Mouse (Mus musculus) MEL (cell line): Measurements from ENCODE around the gene Sapcd2. TPM values are rescaled to one million over a fixed set of nuclear protein-coding genes. Genes with fewer than 3 reads are reported as not detected.

Experiments
- DNase-seq: peaks from one replicate; pipeline ENCODE4 v3.0.0; 2011; ENCODE audit warnings: low read depth, low spot score
- H3K27ac ChIP-seq: 2 replicates; pipeline ENCODE4 v1.5.1; 2012; ENCODE audit warnings: low read depth, mild to moderate bottlenecking, control low read depth, low read length, moderate library complexity; ENCODE audit not compliant: control insufficient read depth
- H3K27me3 ChIP-seq, 2 experiments: fragments of 150-350 bp in 1 of 2; sonication (generic) in 1 of 2; 2 replicates each; pipeline ENCODE4 v1.6.1; 2012; ENCODE audit warnings: low read length in 2 of 2, mild to moderate bottlenecking in 2 of 2, improper control_type of control experiment in 1 of 2, moderate library complexity in 1 of 2; ENCODE audit not compliant: insufficient read depth in 2 of 2, control insufficient read depth in 1 of 2
- H3K36me3 ChIP-seq, 2 experiments: 2 replicates each; pipeline ENCODE4 v1.6.1; 2012 to 2014; ENCODE audit warnings: low read length in 2 of 2, improper control_type of control experiment in 1 of 2, inconsistent platforms in 1 of 2, mild to moderate bottlenecking in 1 of 2; ENCODE audit not compliant: insufficient read depth in 2 of 2, control insufficient read depth in 1 of 2
- H3K4me1 ChIP-seq, 2 experiments: fragments of 150-350 bp in 1 of 2; sonication (generic) in 1 of 2; 2 replicates each; pipeline ENCODE4 v1.6.1; 2012; ENCODE audit warnings: low read length in 2 of 2, improper control_type of control experiment in 1 of 2, mild to moderate bottlenecking in 1 of 2; ENCODE audit not compliant: insufficient read depth in 2 of 2, control insufficient read depth in 1 of 2
- H3K4me3 ChIP-seq, 2 experiments: fragments of 150-350 bp in 1 of 2; sonication (generic) in 1 of 2; 2 replicates each; pipeline ENCODE4 v1.5.1; 2012; ENCODE audit warnings: low read depth in 2 of 2, low read length in 2 of 2, mild to moderate bottlenecking in 2 of 2, moderate library complexity in 2 of 2, control low read depth in 1 of 2, improper control_type of control experiment in 1 of 2; ENCODE audit not compliant: control insufficient read depth in 1 of 2, insufficient read depth in 1 of 2
- H3K79me2 ChIP-seq: 2 replicates; pipeline ENCODE4 v1.6.1; 2012; ENCODE audit warnings: mild to moderate bottlenecking, low read length, moderate library complexity; ENCODE audit not compliant: control insufficient read depth, poor library complexity, insufficient read depth
- H3K9ac ChIP-seq: 2 replicates; pipeline ENCODE4 v1.6.1; 2012; ENCODE audit warnings: low read depth, mild to moderate bottlenecking, control low read depth, low read length, moderate library complexity; ENCODE audit not compliant: control insufficient read depth, poor library complexity, severe bottlenecking
- H3K9me3 ChIP-seq: fragments of 150-350 bp; sonication (generic); replicated peaks from 2 replicates; pipeline ENCODE4 v1.6.1; 2012; ENCODE audit warnings: mild to moderate bottlenecking, low read length, improper control_type of control experiment, moderate library complexity; ENCODE audit not compliant: insufficient read depth
- E2F4 ChIP-seq: IDR thresholded peaks from 2 replicates; pipeline ENCODE4 v1.6.1; 2011; ENCODE audit warnings: low read depth, low read length, improper control_type of control experiment, borderline replicate concordance
- ELF1 ChIP-seq: IDR thresholded peaks from 2 replicates; pipeline ENCODE4 v1.6.1; 2014; ENCODE audit warnings: low read depth, mild to moderate bottlenecking, inconsistent platforms, low read length, improper control_type of control experiment, moderate library complexity
- EP300 ChIP-seq, 2 experiments: IDR thresholded peaks; 2 replicates each; pipeline ENCODE4 v1.6.1; 2011; ENCODE audit warnings: improper control_type of control experiment in 2 of 2, low read length in 2 of 2, low read depth in 1 of 2, mild to moderate bottlenecking in 1 of 2
- ETS1 ChIP-seq: IDR thresholded peaks from 2 replicates; pipeline ENCODE4 v1.6.1; 2012; ENCODE audit warnings: low read depth, mild to moderate bottlenecking, inconsistent platforms, low read length, improper control_type of control experiment, moderate library complexity
- GABPA ChIP-seq: IDR thresholded peaks from 2 replicates; pipeline ENCODE4 v1.6.1; 2012; ENCODE audit warnings: low read depth, mild to moderate bottlenecking, inconsistent platforms, low read length, improper control_type of control experiment, moderate library complexity
- GATA1 ChIP-seq: IDR thresholded peaks from 2 replicates; pipeline ENCODE4 v1.6.1; 2011; ENCODE audit warnings: low read depth, low read length, improper control_type of control experiment
- JUND ChIP-seq: IDR thresholded peaks from 2 replicates; pipeline ENCODE4 v1.6.1; 2011; ENCODE audit warnings: low read depth, mild to moderate bottlenecking, improper control_type of control experiment, low read length
- KAT2A ChIP-seq: conservative IDR thresholded peaks from 2 replicates; pipeline ENCODE4 v1.6.1; 2012; ENCODE audit warnings: low read depth, low read length, improper control_type of control experiment, inconsistent platforms
- MAFK ChIP-seq: IDR thresholded peaks from 2 replicates; pipeline ENCODE4 v1.6.1; 2011; ENCODE audit warnings: low read depth, mild to moderate bottlenecking, low read length, improper control_type of control experiment, borderline replicate concordance
- MYB ChIP-seq: IDR thresholded peaks from 2 replicates; pipeline ENCODE4 v1.6.1; 2011; ENCODE audit warnings: mild to moderate bottlenecking, low read depth, low read length, improper control_type of control experiment
- MYC ChIP-seq: IDR thresholded peaks from 2 replicates; pipeline ENCODE4 v1.6.1; 2011; ENCODE audit warnings: low read depth, mild to moderate bottlenecking, low read length, improper control_type of control experiment, moderate library complexity
- NELFE ChIP-seq: IDR thresholded peaks from 2 replicates; pipeline ENCODE4 v1.6.1; 2011; ENCODE audit warnings: low read depth, low read length, improper control_type of control experiment
- POLR2AphosphoS2 ChIP-seq: IDR thresholded peaks from 2 replicates; pipeline ENCODE4 v1.6.1; 2011; ENCODE audit warnings: low read length, improper control_type of control experiment
- RAD21 ChIP-seq: IDR thresholded peaks from 2 replicates; pipeline ENCODE4 v1.6.1; 2011; ENCODE audit warnings: mild to moderate bottlenecking, low read depth, low read length, improper control_type of control experiment
- RCOR1 ChIP-seq: IDR thresholded peaks from 2 replicates; pipeline ENCODE4 v1.6.1; 2012; ENCODE audit warnings: low read depth, mild to moderate bottlenecking, inconsistent platforms, low read length, improper control_type of control experiment
- SIN3A ChIP-seq: IDR thresholded peaks from 2 replicates; pipeline ENCODE4 v1.6.1; 2012; ENCODE audit warnings: low read length, improper control_type of control experiment, inconsistent platforms
- TBP ChIP-seq: IDR thresholded peaks from 2 replicates; pipeline ENCODE4 v1.8.0; 2011; ENCODE audit warnings: low read depth, low read length, improper control_type of control experiment
- polyA plus RNA-seq, 2 experiments: library from polyadenylated mRNA; stranded (reverse) in 1 of 2; unstranded in 1 of 2; fragments of >175 nt in 1 of 2; fragments of >200 nt in 1 of 2; gene quantifications; 2 replicates each; pipeline versions ENCODE4 v1.2.1 to v1.2.4; 2012; ENCODE audit warnings: low replicate concordance in 2 of 2, low read depth in 1 of 2; ENCODE audit not compliant: insufficient read length in 2 of 2, insufficient read depth in 1 of 2, missing spikeins in 1 of 2
- total RNA-seq: library from RNA; depleted of rRNA; stranded (reverse); fragments of 300-350 nt; gene quantifications from 2 replicates; pipeline ENCODE4 v1.2.3, GENCODE M21; 2012

The Sapcd2 gene
- total and polyA plus RNA-seq, 3 experiments: 51.9 to 58.2 TPM; not detected in 1

DNA sequence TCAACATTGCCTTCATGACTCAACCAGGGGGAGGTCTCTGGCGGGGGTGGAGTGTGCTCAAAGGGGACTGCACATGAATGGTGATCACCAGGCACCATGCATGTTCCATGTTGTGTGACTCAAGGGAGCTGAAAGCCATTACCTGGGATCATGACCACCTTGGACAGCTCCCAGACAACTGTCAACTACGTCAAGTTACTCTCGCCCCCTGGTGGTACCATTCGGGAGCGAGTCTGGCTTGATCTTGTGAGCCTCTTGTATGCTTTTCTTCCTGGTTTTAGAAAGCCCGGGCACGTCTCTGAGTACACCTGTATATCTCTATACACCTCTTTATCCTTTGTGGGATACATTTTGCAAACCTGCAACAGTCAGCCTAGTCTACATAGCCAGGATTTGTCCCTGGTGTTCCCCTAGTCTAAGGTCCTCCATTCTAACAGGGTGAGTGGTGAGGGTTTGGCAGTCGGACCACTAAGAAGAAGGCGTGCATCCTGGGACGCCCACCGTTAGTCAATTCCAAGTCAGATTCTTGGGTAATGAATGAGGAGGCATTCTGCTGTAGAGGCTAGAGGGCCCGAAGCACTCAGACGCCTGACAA, 30.4 kb downstream of the Sapcd2 start (continued):
- TF ChIP-seq RAD21 (peak; percentile 70), SIN3A (peak; percentile 99)

DNA sequence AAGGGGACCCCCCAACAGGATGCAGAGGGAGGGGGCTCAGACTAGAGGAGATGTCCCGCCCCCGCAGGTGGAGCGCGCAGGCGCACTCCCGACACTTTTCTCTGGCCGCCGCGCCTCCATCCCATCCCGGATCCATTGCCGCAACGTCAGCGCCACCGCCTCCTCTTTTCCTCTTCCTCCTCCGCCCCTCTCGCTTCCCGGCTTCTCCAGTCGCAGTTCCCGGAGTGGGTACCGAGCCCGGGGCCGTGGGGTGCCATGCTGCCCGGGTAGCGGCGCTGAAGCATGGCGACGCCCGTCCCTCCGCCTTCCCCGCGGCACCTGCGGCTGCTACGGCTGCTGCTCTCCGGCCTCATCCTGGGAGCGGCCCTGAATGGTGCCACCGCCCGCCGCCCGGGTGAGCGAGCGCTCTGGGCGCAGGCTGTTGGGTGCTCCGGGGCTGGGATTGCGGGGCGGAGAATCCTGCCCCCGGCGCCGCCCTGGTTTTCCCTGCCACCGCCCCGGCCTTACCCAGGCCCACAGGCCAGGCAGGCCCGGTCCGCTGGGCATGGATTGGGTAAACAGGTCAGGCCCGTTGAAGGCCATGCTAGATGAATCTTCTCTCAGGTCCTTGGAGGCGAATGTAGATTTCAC, 31.0 kb downstream of the Sapcd2 start:
- Histone ChIP-seq H3K4me1 (no peaks in the 10 kb centered on the region), H3K27me3 (peaks cover 0 to 3% of the 10 kb centered on the region in 2 experiments; a peak in 1 of 4 replicates), H3K36me3 (no peaks in the 10 kb centered on the region), H3K9ac (no peak overlapping the region), H3K9me3 (no peaks in the 10 kb centered on the region), H3K79me2 (no peaks in the 10 kb centered on the region), H3K4me3 (no peak overlapping the region), H3K27ac (no peak overlapping the region)
- TF ChIP-seq ETS1 (no peak), MAFK (no peak), JUND (no peak), E2F4 (no peak), GATA1 (no peak), KAT2A (no peak)
- DNase-seq: no peak

DNA sequence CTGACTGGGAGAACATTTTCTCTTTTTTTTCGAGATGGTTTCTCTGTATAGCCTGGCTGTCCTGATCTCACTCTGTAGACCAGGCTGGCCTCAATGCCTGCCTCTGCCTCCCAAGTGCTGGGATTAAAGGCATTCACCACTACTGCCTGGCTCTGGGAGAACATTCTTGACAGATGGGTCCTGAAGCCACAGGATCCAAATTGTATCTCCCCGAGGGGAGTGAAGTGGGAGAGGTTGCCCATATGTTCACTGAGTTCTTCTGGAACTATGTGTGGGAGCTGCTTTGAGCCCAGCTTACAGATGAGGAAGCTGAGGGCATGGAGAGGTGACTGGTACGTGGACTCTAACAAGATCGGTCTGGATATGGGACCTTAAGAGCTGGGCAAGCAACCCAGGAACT, 31.9 kb downstream of the Sapcd2 start:
- no peaks in the 10 kb centered on the region for H3K79me2 ChIP-seq
- no peak for DNase-seq
- H3K27ac ChIP-seq: no peak overlapping the region
- no peaks in the 10 kb centered on the region for H3K9me3 ChIP-seq
- H3K27me3 ChIP-seq: 0 out of 4 replicates have a peak, but pooled peaks cover 0 to under 1% of the 10 kb centered on the region in 2 experiments
- no peak overlapping the region for H3K4me3 ChIP-seq
- H3K36me3 ChIP-seq: no peaks in the 10 kb centered on the region
- no peak overlapping the region for H3K9ac ChIP-seq
- TF ChIP-seq POLR2AphosphoS2 (no peak), GABPA (no peak), NELFE (no peak), TBP (no peak), KAT2A (no peak), MYC (no peak)
- TF ChIP-seq, all 39 proteins: peak for 0
- no peaks in the 10 kb centered on the region for H3K4me1 ChIP-seq

DNA sequence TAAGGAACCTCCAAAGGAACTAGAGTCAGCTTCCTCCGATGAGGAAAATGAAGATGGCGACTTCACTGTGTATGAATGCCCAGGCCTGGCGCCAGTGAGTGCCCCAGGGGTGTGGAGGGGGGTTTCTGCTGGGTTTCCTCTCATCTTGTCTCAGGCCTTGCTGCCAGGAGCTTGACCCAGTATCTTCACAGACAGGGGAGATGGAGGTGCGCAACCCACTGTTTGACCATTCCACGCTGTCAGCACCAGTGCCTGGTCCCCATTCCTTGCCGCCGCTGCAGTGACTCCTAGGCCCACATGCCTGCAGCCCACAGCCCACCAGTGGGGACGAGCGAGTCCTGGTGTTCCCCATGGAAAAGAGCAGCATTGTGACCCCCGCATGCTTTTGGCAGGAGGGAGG, 36.8 kb downstream of the Sapcd2 start:
- no peak overlapping the region for H3K9ac ChIP-seq
- no peak overlapping the region for H3K27ac ChIP-seq
- no peak overlapping the region for H3K4me3 ChIP-seq
- H3K4me1 ChIP-seq: no peaks in the 10 kb centered on the region
- no peaks in the 10 kb centered on the region for H3K9me3 ChIP-seq
- H3K36me3 ChIP-seq: no peaks in the 10 kb centered on the region
- peaks cover 0 to 1% of the 10 kb centered on the region in 2 experiments; a peak in 1 of 4 replicates for H3K27me3 ChIP-seq
- TF ChIP-seq MYB (no peak), RCOR1 (no peak), JUND (no peak), ETS1 (no peak), ELF1 (no peak), EP300 (IDR thresholded peaks at IDR 0.05; ENCODE audit: low read depth in 1 of 2, low read length in 2 of 2) (no peak), MAFK (no peak)
- H3K79me2 ChIP-seq: no peaks in the 10 kb centered on the region
- DNase-seq: no peak
